Mouse (Mus musculus): ENCODE measurements at regions not wholly inside any gene's neighbourhood (a gene's known extent, or its start where the extent isn't known, plus 50 kb on each side); places are given as distances from the start of the nearest gene placed in this dataset.

DNA sequence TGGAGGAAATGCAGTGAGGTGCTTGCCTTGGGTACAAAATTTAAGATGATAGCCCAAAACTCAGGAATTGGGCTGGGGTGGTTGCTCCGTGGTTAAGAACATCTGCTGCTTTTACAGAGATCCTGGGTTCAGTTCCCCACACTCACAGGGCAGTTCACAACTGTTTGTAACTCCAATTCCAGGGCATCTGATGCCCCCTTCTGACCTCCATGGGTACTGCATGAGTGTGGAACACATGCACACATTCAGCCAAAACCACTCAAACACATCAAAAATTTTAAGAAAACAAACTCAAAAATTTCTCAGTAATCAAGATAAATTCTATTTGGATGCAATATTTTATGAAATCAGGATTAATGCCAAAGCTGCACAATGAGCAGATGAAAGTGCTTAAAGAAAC is 157.8 kb upstream of the H2al1a start:
- ATAC-seq (ENCODE audit: insufficient number of reproducible peaks, low FRiP score, low TSS enrichment): no peak

- no peak for ATAC-seq (ENCODE audit: insufficient number of reproducible peaks, low FRiP score, low TSS enrichment)
These were observed 140.6 kb upstream of the H2al1a start for GRCm38 (mm10) chrX:11158416-11158815.

GRCm38 (mm10) chrX:11170416-11170815 is 128.6 kb upstream of the H2al1a start:
- no peak for ATAC-seq (ENCODE audit: insufficient number of reproducible peaks, low FRiP score, low TSS enrichment)

GRCm38 (mm10) chrX:11180194-11180816 is 118.8 kb upstream of the H2al1a start:
- ATAC-seq (ENCODE audit: insufficient number of reproducible peaks, low FRiP score, low TSS enrichment): no peak

- ATAC-seq (ENCODE audit: insufficient number of reproducible peaks, low FRiP score, low TSS enrichment): no peak
These were observed 117.2 kb upstream of the H2al1a start for GRCm38 (mm10) chrX:11181855-11182254.

DNA sequence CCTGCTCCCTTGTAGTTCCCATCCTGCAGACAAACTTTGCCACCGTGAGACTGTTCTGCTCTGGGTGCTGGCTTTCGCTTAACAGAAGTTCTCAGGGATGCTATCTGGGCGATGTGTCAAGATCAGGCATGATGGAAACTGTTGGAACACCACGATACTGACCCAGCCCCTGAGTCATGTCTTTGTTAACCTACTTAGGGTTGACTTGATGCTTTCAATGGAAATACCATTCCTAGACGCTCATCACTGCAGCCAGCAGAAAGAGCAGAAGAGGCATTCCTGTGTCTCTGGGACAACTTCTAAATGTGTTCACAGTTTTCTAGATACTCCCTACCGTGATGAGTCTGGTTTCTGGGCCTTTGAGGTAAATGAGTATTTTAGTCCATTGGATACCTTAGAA is 108.2 kb upstream of the H2al1a start:
- ATAC-seq (ENCODE audit: insufficient number of reproducible peaks, low FRiP score, low TSS enrichment): no peak

DNA sequence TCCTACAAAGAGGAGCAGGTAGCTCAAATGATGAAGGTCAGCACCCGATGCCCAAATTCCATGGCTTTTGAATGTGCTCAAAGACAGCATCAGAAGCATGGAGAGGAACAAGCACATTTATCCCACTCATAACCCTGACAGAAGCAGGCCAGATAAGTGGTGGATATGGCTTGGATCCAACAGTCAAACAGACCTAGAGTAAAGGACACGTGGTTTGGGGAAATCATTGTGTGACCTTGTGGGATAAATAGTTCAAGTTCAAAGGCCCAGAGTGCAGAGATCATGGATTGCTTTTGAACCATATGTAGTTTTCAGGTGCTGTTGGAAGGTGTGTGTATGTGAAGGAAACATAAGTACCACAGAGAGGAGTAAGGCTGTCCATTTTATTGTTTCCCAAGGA is 94.9 kb upstream of the H2al1a start:
- no peak for ATAC-seq (ENCODE audit: insufficient number of reproducible peaks, low FRiP score, low TSS enrichment)

- ATAC-seq (ENCODE audit: insufficient number of reproducible peaks, low FRiP score, low TSS enrichment): no peak
These were observed 89.2 kb upstream of the H2al1a start for GRCm38 (mm10) chrX:11209895-11210294.

DNA sequence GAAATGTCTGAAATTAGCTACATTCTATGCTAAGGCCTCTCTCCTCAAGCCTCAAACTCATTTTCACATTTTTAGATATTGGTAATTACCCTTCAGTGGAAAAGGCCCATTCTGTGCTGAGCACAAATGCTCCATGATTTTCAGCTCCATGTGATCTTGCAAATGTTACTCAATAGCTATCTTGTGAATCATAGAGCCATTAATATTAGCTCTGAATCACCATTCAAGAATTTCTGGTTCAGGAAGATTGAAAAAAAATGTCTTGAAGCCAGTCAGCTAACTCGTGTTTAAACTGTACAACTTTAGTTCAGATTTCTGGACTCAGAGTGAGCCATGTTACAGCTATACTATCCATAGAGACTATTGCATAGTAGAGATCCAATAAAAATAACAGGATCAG is 86.2 kb upstream of the H2al1a start:
- no peak for ATAC-seq (ENCODE audit: insufficient number of reproducible peaks, low FRiP score, low TSS enrichment)

- no peak for ATAC-seq (ENCODE audit: insufficient number of reproducible peaks, low FRiP score, low TSS enrichment)
These were observed 85.6 kb upstream of the H2al1a start for GRCm38 (mm10) chrX:11213492-11213891.

- no peak for ATAC-seq (ENCODE audit: insufficient number of reproducible peaks, low FRiP score, low TSS enrichment)
These were observed 60.0 kb upstream of the H2al1a start for GRCm38 (mm10) chrX:11239066-11239465.

- ATAC-seq (ENCODE audit: insufficient number of reproducible peaks, low FRiP score, low TSS enrichment): peak; percentile 94
These were observed 53.5 kb upstream of the H2al1a start for GRCm38 (mm10) chrX:11245576-11245975.

Data from cerebellum, adult (tissue).